Mouse (Mus musculus) stomach, postnatal 0 days (tissue): ENCODE results near the gene Lpcat3. TPM values are rescaled to one million over a fixed set of nuclear protein-coding genes. Genes with fewer than 3 reads are reported as not detected.
"Not testable (repeated sequence)": the region's sequence is repeated elsewhere in the genome, so short reads cannot be mapped to it uniquely, and the experiment has no call there.

ENCODE experiments used
- ATAC-seq: fragments of 200-750 bp; cut with Nextera tagmentation; 2 replicates; pipeline ENCODE4 v1.8.0; 2017; ENCODE audit not compliant: low FRiP score, low TSS enrichment
- DNase-seq: peaks from one replicate; pipeline ENCODE4 v3.0.0-alpha.2; 2016; ENCODE audit warnings: low spot score
- H3K27ac ChIP-seq: fragments of 300-500 bp; sonication (generic); replicated peaks from 2 replicates; pipeline ENCODE4 v1.5.1; 2014; ENCODE audit warnings: mild to moderate bottlenecking, control low read depth
- H3K27me3 ChIP-seq: fragments of 300-500 bp; sonication (generic); 2 replicates; pipeline ENCODE4 v1.6.1; 2014; ENCODE audit warnings: low read length; ENCODE audit not compliant: control insufficient read depth, insufficient read depth
- H3K36me3 ChIP-seq: fragments of 300-500 bp; sonication (generic); 2 replicates; pipeline ENCODE4 v1.6.1; 2014; ENCODE audit warnings: low read length, mixed read lengths; ENCODE audit not compliant: control insufficient read depth, insufficient read depth
- H3K4me1 ChIP-seq: fragments of 300-500 bp; sonication (generic); replicated peaks from 2 replicates; pipeline ENCODE4 v1.6.1; 2014; ENCODE audit warnings: antibody characterized with exemption; ENCODE audit not compliant: control insufficient read depth, insufficient read depth
- H3K4me2 ChIP-seq: fragments of 300-500 bp; sonication (generic); replicated peaks from 2 replicates; pipeline ENCODE4 v1.6.1; 2014; ENCODE audit warnings: low read depth, mild to moderate bottlenecking, control low read depth, moderate library complexity
- H3K4me3 ChIP-seq: fragments of 300-500 bp; sonication (generic); 2 replicates; pipeline ENCODE4 v1.5.1; 2014; ENCODE audit warnings: low read depth, low read length, control low read depth
- H3K9ac ChIP-seq: fragments of 300-500 bp; sonication (generic); 2 replicates; pipeline ENCODE4 v1.6.1; 2014; ENCODE audit warnings: mild to moderate bottlenecking, low read length, control low read depth, mixed read lengths
- H3K9me3 ChIP-seq: fragments of 300-500 bp; sonication (generic); 2 replicates; pipeline ENCODE4 v1.6.1; 2016; ENCODE audit warnings: low read length; ENCODE audit not compliant: control insufficient read depth
- CTCF ChIP-seq: IDR thresholded peaks from 2 replicates; pipeline ENCODE4 v1.5.1; 2016; ENCODE audit warnings: antibody characterized with exemption, low read depth, mild to moderate bottlenecking, moderate library complexity
- EP300 ChIP-seq: optimal IDR thresholded peaks from 2 replicates; pipeline ENCODE3; 2016; ENCODE audit warnings: antibody characterized with exemption
- WGBS: fragments of 180-500 bp; shearing (Covaris S2); extraction: QIAGEN DNeasy Blood & Tissue Kit; methylation state at CpG from one replicate; pipeline ENCODE4 v1.1.7; 2014; 5-methylcytosine and 5-hydroxymethylcytosine counted together
- polyA plus RNA-seq: library from polyadenylated mRNA; unstranded; fragments of >200 nt; fragmentation: Nextera tagmentation; extraction: Ambion mirVana; gene quantifications from 2 replicates; pipeline ENCODE4 v1.2.1, GENCODE M21; 2015

The Lpcat3 gene
- 78.8 and 79.6 TPM in 2 replicates for polyA plus RNA-seq

GRCm38 (mm10) chr6:124662477-124663423 lies at the start of gene Lpcat3:
Lpcat3 (plus strand) TSS chr6:124663027.
- no peaks in the 10 kb centered on the region for H3K36me3 ChIP-seq
- ATAC-seq (peak; percentile 98), DNase-seq (peak; percentile 100)
- peak within 1 kb of the TSS; percentile 75 for H3K4me2 ChIP-seq
- TF ChIP-seq EP300 (no peak), CTCF (peak; percentile 78)
- WGBS, result 1% methylated on average over 65 of the region's 87 CpGs
- H3K9me3 ChIP-seq, result no peaks in the 10 kb centered on the region
- H3K27me3 ChIP-seq, result no peaks in the 10 kb centered on the region
- H3K9ac ChIP-seq, result peak within 1 kb of the TSS; percentile 62
- H3K4me1 ChIP-seq, result no peaks in the 10 kb centered on the region
- peak within 1 kb of the TSS; percentile 72 for H3K4me3 ChIP-seq
- peak within 1 kb of the TSS; percentile 81 for H3K27ac ChIP-seq

- DNase-seq (no peak), ATAC-seq (no peak)
- H3K4me3 ChIP-seq, result no peak overlapping the region
- H3K4me1 ChIP-seq, result no peaks in the 10 kb centered on the region
- no peaks in the 10 kb centered on the region for H3K9me3 ChIP-seq
- WGBS, result 84% methylated on average over 13 of the region's 13 CpGs
- H3K9ac ChIP-seq, result no peak overlapping the region
- H3K36me3 ChIP-seq, result no peaks in the 10 kb centered on the region
- H3K27ac ChIP-seq, result no peak overlapping the region
- H3K4me2 ChIP-seq, result no peak overlapping the region
- no peaks in the 10 kb centered on the region for H3K27me3 ChIP-seq
- no peak for TF ChIP-seq EP300
- TF ChIP-seq CTCF, result no peak
Measured at GRCm38 (mm10) chr6:124625612-124626011, 37.2 kb upstream of the Lpcat3 start.

- H3K4me3 ChIP-seq, H3K27me3 ChIP-seq, DNase-seq, H3K36me3 ChIP-seq, H3K4me1 ChIP-seq, H3K27ac ChIP-seq, H3K9ac ChIP-seq, ATAC-seq, H3K9me3 ChIP-seq, H3K4me2 ChIP-seq: not testable (repeated sequence)
- 40% methylated on average over 1 of the region's 1 CpGs for WGBS
Measured at GRCm38 (mm10) chr6:124626184-124626583, 36.6 kb upstream of the Lpcat3 start.

GRCm38 (mm10) chr6:124630763-124631162 lies 32.1 kb upstream of the Lpcat3 start:
- no peak for DNase-seq
- Histone ChIP-seq H3K4me1 (no peaks in the 10 kb centered on the region), H3K4me3 (no peak overlapping the region), H3K9ac (no peak overlapping the region), H3K4me2 (no peak overlapping the region), H3K9me3 (no peaks in the 10 kb centered on the region), H3K36me3 (no peaks in the 10 kb centered on the region), H3K27ac (no peak overlapping the region), H3K27me3 (no peaks in the 10 kb centered on the region)
- 84% methylated on average over 4 of the region's 4 CpGs for WGBS
- TF ChIP-seq CTCF (no peak), EP300 (no peak)
- ATAC-seq, result no peak

GRCm38 (mm10) chr6:124635985-124636384 lies 26.8 kb upstream of the Lpcat3 start, which contains the start of gene C1s2:
C1s2 (minus strand) TSS chr6:124636085.
- not testable (repeated sequence) for H3K27me3 ChIP-seq, H3K9me3 ChIP-seq, H3K4me1 ChIP-seq, DNase-seq, H3K27ac ChIP-seq, H3K4me2 ChIP-seq, H3K4me3 ChIP-seq, ATAC-seq, H3K9ac ChIP-seq, H3K36me3 ChIP-seq
- 83% methylated on average over 2 of the region's 2 CpGs for WGBS

- peak; percentile 49; the same call in 1 of the 2 replicates for ATAC-seq
- H3K9me3 ChIP-seq, H3K27me3 ChIP-seq, H3K27ac ChIP-seq, H3K4me1 ChIP-seq, H3K4me3 ChIP-seq, H3K9ac ChIP-seq, H3K36me3 ChIP-seq, H3K4me2 ChIP-seq, DNase-seq: not testable (repeated sequence)
- 30% methylated on average over 6 of the region's 6 CpGs for WGBS
- peak; percentile 50 for TF ChIP-seq CTCF
Measured at GRCm38 (mm10) chr6:124636858-124637460, 25.9 kb upstream of the Lpcat3 start.
